Mouse (Mus musculus) bone marrow macrophage, adult 2 months (primary cell): ENCODE measurements at regions not wholly inside any gene's neighbourhood (a gene's known extent, or its start where the extent isn't known, plus 50 kb on each side); places are given as distances from the start of the nearest gene placed in this dataset.

Experiments used
- CTCF ChIP-seq: IDR thresholded peaks from 2 replicates; pipeline ENCODE4 v1.5.1; 2012; ENCODE audit warnings: low read depth, mild to moderate bottlenecking, low read length, moderate library complexity
- POLR2A ChIP-seq: IDR thresholded peaks from 2 replicates; pipeline ENCODE4 v1.6.1; 2012; ENCODE audit warnings: mild to moderate bottlenecking, low read depth, low read length, borderline replicate concordance

DNA sequence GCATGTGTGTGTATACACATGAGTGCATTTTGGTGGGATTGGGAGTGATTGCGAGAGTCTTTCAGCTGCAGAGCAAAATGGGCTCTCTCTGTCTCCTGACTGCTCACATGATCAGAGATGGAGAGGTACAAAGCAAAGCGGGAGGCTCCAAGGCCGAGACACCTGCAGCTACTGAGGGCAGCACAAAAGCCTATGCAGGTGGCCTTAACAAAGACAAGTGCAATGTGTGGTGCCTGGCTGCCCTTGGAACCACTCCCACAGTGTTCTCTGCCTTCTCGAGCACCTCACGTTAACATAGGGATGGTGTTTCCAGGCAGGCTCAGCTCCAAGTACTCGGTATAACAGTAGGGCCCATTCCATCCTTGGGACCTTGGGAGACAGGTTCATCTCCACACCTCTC, 539.3 kb downstream of the Med13l start:
- TF ChIP-seq CTCF (no peak), POLR2A (no peak)
